Mouse (Mus musculus) lung, postnatal 0 days (tissue): ENCODE measurements around the gene Fbf1. TPM values are rescaled to one million over a fixed set of nuclear protein-coding genes. Genes with fewer than 3 reads are reported as not detected.

Experiments
- ATAC-seq: fragments of 200-750 bp; cut with Nextera tagmentation; 2 replicates; pipeline ENCODE4 v1.8.0; 2017; ENCODE audit warnings: moderate library complexity
- DNase-seq: peaks from one replicate; pipeline ENCODE4 v3.0.0-alpha.2; 2016; ENCODE audit warnings: low spot score
- H3K27ac ChIP-seq: fragments of 300-500 bp; sonication (generic); 2 replicates; pipeline ENCODE4 v1.5.1; 2014; ENCODE audit warnings: antibody characterized with exemption, mild to moderate bottlenecking, low read length, mixed read lengths
- H3K27me3 ChIP-seq: fragments of 300-500 bp; sonication (generic); replicated peaks from 2 replicates; pipeline ENCODE4 v1.6.1; 2014; ENCODE audit warnings: low read length, mixed read lengths; ENCODE audit not compliant: insufficient read depth
- H3K36me3 ChIP-seq: fragments of 300-500 bp; sonication (generic); 2 replicates; pipeline ENCODE4 v1.6.1; 2014; ENCODE audit warnings: low read length, mixed read lengths; ENCODE audit not compliant: insufficient read depth
- H3K4me1 ChIP-seq: fragments of 300-500 bp; sonication (generic); 2 replicates; pipeline ENCODE4 v1.6.1; 2014; ENCODE audit warnings: antibody characterized with exemption, low read depth, low read length, mixed read lengths; ENCODE audit not compliant: insufficient read depth
- H3K4me2 ChIP-seq: fragments of 300-500 bp; sonication (generic); replicated peaks from 2 replicates; pipeline ENCODE4 v1.6.1; 2014; ENCODE audit warnings: low read depth, mild to moderate bottlenecking, low read length, moderate library complexity, mixed read lengths
- H3K4me3 ChIP-seq: fragments of 300-500 bp; sonication (generic); 2 replicates; pipeline ENCODE4 v1.5.1; 2014; ENCODE audit warnings: low read depth, low read length
- H3K9ac ChIP-seq: fragments of 300-500 bp; sonication (generic); replicated peaks from 2 replicates; pipeline ENCODE4 v1.6.1; 2014; ENCODE audit warnings: low read depth, mild to moderate bottlenecking
- H3K9me3 ChIP-seq: fragments of 300-500 bp; sonication (generic); 2 replicates; pipeline ENCODE4 v1.6.1; 2016; ENCODE audit warnings: low read length, mixed read lengths
- CTCF ChIP-seq: IDR thresholded peaks from 2 replicates; pipeline ENCODE4 v1.5.1; 2016; ENCODE audit warnings: antibody characterized with exemption, mild to moderate bottlenecking
- EP300 ChIP-seq: IDR thresholded peaks from 2 replicates; pipeline ENCODE4 v1.6.1; 2016; ENCODE audit warnings: antibody characterized with exemption, mild to moderate bottlenecking, control low read depth
- WGBS: fragments of 180-500 bp; shearing (Covaris S2); extraction: QIAGEN DNeasy Blood & Tissue Kit; methylation state at CpG from one replicate; pipeline ENCODE4 v1.1.7; 2014; 5-methylcytosine and 5-hydroxymethylcytosine counted together
- polyA plus RNA-seq: library from polyadenylated mRNA; unstranded; fragments of >200 nt; fragmentation: Nextera tagmentation; extraction: Ambion mirVana; gene quantifications from 2 replicates; pipeline ENCODE4 v1.2.1, GENCODE M21; 2015

The Fbf1 gene
- polyA plus RNA-seq, 1 experiment from 2014 or later: 11.9 TPM

GRCm38 (mm10) chr11:116108464-116109137 is 59.4 kb downstream of the Fbf1 start:
- Histone ChIP-seq H3K4me1 (peaks cover 16% of the 10 kb centered on the region), H3K36me3 (0 out of 2 replicates have a peak, but pooled peaks cover 6% of the 10 kb centered on the region), H3K9ac (no peak overlapping the region), H3K27me3 (0 out of 2 replicates have a peak, but pooled peaks cover 10% of the 10 kb centered on the region), H3K27ac (no peak overlapping the region; the same call in 1 of the 2 replicates), H3K4me2 (peak overlapping the region; percentile 65), H3K9me3 (no peaks in the 10 kb centered on the region), H3K4me3 (peak overlapping the region; percentile 57)
- WGBS: 9% methylated on average over 23 of the region's 23 CpGs
- ATAC-seq (no peak), DNase-seq (peak; percentile 42)
- no peak for TF ChIP-seq CTCF
- TF ChIP-seq EP300: no peak

GRCm38 (mm10) chr11:116107777-116108285 is 60.1 kb downstream of the Fbf1 start:
- no peak overlapping the region for H3K9ac ChIP-seq
- H3K9me3 ChIP-seq: no peaks in the 10 kb centered on the region
- H3K4me3 ChIP-seq: peak overlapping the region; percentile 15
- H3K27me3 ChIP-seq: 0 out of 2 replicates have a peak, but pooled peaks cover 10% of the 10 kb centered on the region
- H3K36me3 ChIP-seq: 0 out of 2 replicates have a peak, but pooled peaks cover 6% of the 10 kb centered on the region
- TF ChIP-seq CTCF: no peak
- TF ChIP-seq EP300: no peak
- H3K4me1 ChIP-seq: peaks cover 21% of the 10 kb centered on the region
- no peak for DNase-seq
- peak overlapping the region; percentile 65 for H3K4me2 ChIP-seq
- ATAC-seq: no peak
- WGBS: 45% methylated on average over 19 of the region's 19 CpGs
- no peak overlapping the region; the same call in 1 of the 2 replicates for H3K27ac ChIP-seq

- peaks cover 24% of the 10 kb centered on the region for H3K4me1 ChIP-seq
- 46% methylated on average over 13 of the region's 14 CpGs for WGBS
- H3K4me3 ChIP-seq: peak overlapping the region; percentile 15; the same call in 1 of the 2 replicates
- ATAC-seq: no peak
- no peak overlapping the region for H3K9ac ChIP-seq
- H3K27ac ChIP-seq: no peak overlapping the region
- H3K36me3 ChIP-seq: 0 out of 2 replicates have a peak, but pooled peaks cover 6% of the 10 kb centered on the region
- 0 out of 2 replicates have a peak, but pooled peaks cover 10% of the 10 kb centered on the region for H3K27me3 ChIP-seq
- H3K9me3 ChIP-seq: no peaks in the 10 kb centered on the region
- peak overlapping the region; percentile 65; the same call in 1 of the 2 replicates for H3K4me2 ChIP-seq
- no peak for DNase-seq
- TF ChIP-seq CTCF (peak; percentile 52), EP300 (no peak)
Measured at GRCm38 (mm10) chr11:116106963-116107776, 60.8 kb downstream of the Fbf1 start.

- ATAC-seq: no peak
- no peaks in the 10 kb centered on the region for H3K9me3 ChIP-seq
- no peak overlapping the region for H3K4me3 ChIP-seq
- TF ChIP-seq EP300 (no peak), CTCF (no peak)
- peak overlapping the region; percentile 15; the same call in 1 of the 2 replicates for H3K4me2 ChIP-seq
- 0 out of 2 replicates have a peak, but pooled peaks cover 10% of the 10 kb centered on the region for H3K27me3 ChIP-seq
- WGBS: 51% methylated on average over 32 of the region's 32 CpGs
- H3K36me3 ChIP-seq: 0 out of 2 replicates have a peak, but pooled peaks cover 6% of the 10 kb centered on the region
- DNase-seq: no peak
- H3K9ac ChIP-seq: no peak overlapping the region
- H3K27ac ChIP-seq: no peak overlapping the region
- H3K4me1 ChIP-seq: peaks cover 29% of the 10 kb centered on the region
Measured at GRCm38 (mm10) chr11:116106154-116106962, 61.6 kb downstream of the Fbf1 start.

GRCm38 (mm10) chr11:116105065-116105464 is 62.9 kb downstream of the Fbf1 start:
- WGBS: 89% methylated on average over 2 of the region's 2 CpGs
- DNase-seq (no peak), ATAC-seq (no peak)
- no peak overlapping the region for H3K9ac ChIP-seq
- 0 out of 2 replicates have a peak, but pooled peaks cover 10% of the 10 kb centered on the region for H3K27me3 ChIP-seq
- H3K9me3 ChIP-seq: no peaks in the 10 kb centered on the region
- no peak overlapping the region for H3K27ac ChIP-seq
- TF ChIP-seq CTCF: no peak
- TF ChIP-seq EP300: no peak
- H3K4me2 ChIP-seq: no peak overlapping the region
- H3K4me3 ChIP-seq: no peak overlapping the region
- H3K36me3 ChIP-seq: 0 out of 2 replicates have a peak, but pooled peaks cover 6% of the 10 kb centered on the region
- H3K4me1 ChIP-seq: peaks cover 29% of the 10 kb centered on the region
